Mouse (Mus musculus) kidney, embryonic 15.5 days (tissue): ENCODE data around the gene Adi1. TPM values are rescaled to one million over a fixed set of nuclear protein-coding genes. Genes with fewer than 3 reads are reported as not detected.

Source experiments
- ATAC-seq: fragments of 200-750 bp; cut with Nextera tagmentation; replicated peaks from 2 replicates; pipeline ENCODE4 v1.8.0; 2017; ENCODE audit warnings: moderate TSS enrichment; ENCODE audit not compliant: low FRiP score
- H3K27ac ChIP-seq: fragments of 300-500 bp; sonication (generic); 2 replicates; pipeline ENCODE4 v1.5.1; 2015; ENCODE audit warnings: mild to moderate bottlenecking, inconsistent platforms
- H3K27me3 ChIP-seq: fragments of 300-500 bp; sonication (generic); 2 replicates; pipeline ENCODE4 v1.6.1; 2015; ENCODE audit warnings: inconsistent platforms
- H3K36me3 ChIP-seq: fragments of 300-500 bp; sonication (generic); 2 replicates; pipeline ENCODE4 v1.6.1; 2015; ENCODE audit warnings: inconsistent platforms
- H3K4me1 ChIP-seq: fragments of 300-500 bp; sonication (generic); 2 replicates; pipeline ENCODE4 v1.6.1; 2015; ENCODE audit warnings: inconsistent platforms
- H3K4me2 ChIP-seq: fragments of 300-500 bp; sonication (generic); 2 replicates; pipeline ENCODE4 v1.6.1; 2015; ENCODE audit warnings: moderate library complexity, mild to moderate bottlenecking, inconsistent platforms
- H3K4me3 ChIP-seq: fragments of 300-500 bp; sonication (generic); replicated peaks from 2 replicates; pipeline ENCODE4 v1.5.1; 2015; ENCODE audit warnings: mild to moderate bottlenecking, inconsistent platforms
- H3K9ac ChIP-seq: fragments of 300-500 bp; sonication (generic); 2 replicates; pipeline ENCODE4 v1.6.1; 2015; ENCODE audit warnings: mild to moderate bottlenecking, inconsistent platforms
- H3K9me3 ChIP-seq: fragments of 300-500 bp; sonication (generic); replicated peaks from 2 replicates; pipeline ENCODE4 v1.6.1; 2016; ENCODE audit warnings: inconsistent platforms
- WGBS: fragments of 180-500 bp; shearing (Covaris S2); methylation state at CpG from one replicate; pipeline ENCODE4 v1.1.7; 2015; ENCODE audit warnings: mixed read lengths; 5-methylcytosine and 5-hydroxymethylcytosine counted together
- microRNA-seq: library from miRNA; unstranded; fragments of <30 nt; microRNA quantifications from one replicate; pipeline ENCODE4, GENCODE M21; 2016
- polyA plus RNA-seq: library from polyadenylated mRNA; unstranded; fragments of >200 nt; fragmentation: Nextera tagmentation; extraction: Ambion mirVana; gene quantifications from 2 replicates; pipeline ENCODE4 v1.2.1, GENCODE M21; 2015

Adi1 gene
- polyA plus RNA-seq, 1 experiment from 2014 or later, result 90.4 TPM

DNA sequence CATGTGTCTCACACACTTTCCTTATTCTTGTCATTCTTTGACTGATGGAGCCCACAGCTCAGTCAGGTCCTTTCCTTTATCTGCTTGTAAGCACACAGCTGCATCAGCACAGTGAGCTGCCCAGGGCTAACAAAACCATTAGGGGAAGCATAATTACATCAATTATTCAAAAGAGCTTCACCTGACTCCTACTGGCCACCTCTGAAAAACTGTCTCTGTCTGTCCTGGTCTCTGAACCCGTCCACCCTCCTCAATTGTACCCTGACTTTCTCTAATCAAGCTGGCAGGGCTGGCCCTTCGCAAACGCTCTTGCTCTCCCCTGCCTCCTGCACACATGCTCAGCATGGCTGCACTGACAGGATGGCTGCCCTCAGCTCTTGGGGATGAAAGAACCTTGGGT, 49.3 kb downstream of the Adi1 start:
- no peak for ATAC-seq
- no peaks in the 10 kb centered on the region for H3K27me3 ChIP-seq
- H3K4me3 ChIP-seq, result no peak overlapping the region
- no peak overlapping the region for H3K9ac ChIP-seq
- H3K9me3 ChIP-seq, result no peaks in the 10 kb centered on the region
- H3K4me1 ChIP-seq, result no peaks in the 10 kb centered on the region
- WGBS, result 78% methylated on average over 3 of the region's 3 CpGs
- H3K4me2 ChIP-seq, result no peak overlapping the region
- H3K36me3 ChIP-seq, result peaks cover 59% of the 10 kb centered on the region
- no peak overlapping the region for H3K27ac ChIP-seq

- peaks cover 50% of the 10 kb centered on the region for H3K36me3 ChIP-seq
- H3K27ac ChIP-seq, result no peak overlapping the region
- WGBS, result 89% methylated on average over 4 of the region's 4 CpGs
- no peaks in the 10 kb centered on the region for H3K4me1 ChIP-seq
- no peak overlapping the region for H3K4me2 ChIP-seq
- H3K27me3 ChIP-seq, result no peaks in the 10 kb centered on the region
- no peak overlapping the region for H3K9ac ChIP-seq
- no peaks in the 10 kb centered on the region for H3K9me3 ChIP-seq
- no peak for ATAC-seq
- H3K4me3 ChIP-seq, result no peak overlapping the region
Measured at GRCm38 (mm10) chr12:28726204-28726603, 51.2 kb downstream of the Adi1 start.

DNA sequence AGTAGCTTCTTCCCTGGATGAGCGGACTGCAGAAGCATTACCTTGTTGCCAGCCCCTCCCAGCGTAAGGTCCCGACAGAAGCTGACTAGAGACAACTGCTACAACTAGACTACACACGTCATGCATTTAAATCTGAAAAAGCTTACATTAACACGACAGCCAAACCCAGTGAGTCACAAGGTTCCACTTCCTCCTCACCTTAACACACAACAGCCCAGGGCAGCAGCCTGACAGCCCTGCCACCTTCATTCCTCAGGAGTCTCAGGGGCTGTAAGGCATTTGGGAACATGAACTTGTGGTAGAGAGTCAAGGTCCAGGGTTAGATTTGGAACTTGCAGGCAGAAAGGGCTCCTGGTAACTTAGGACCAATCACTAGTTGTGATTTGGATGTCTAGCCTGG, 52.0 kb downstream of the Adi1 start:
- ATAC-seq, result no peak
- Histone ChIP-seq H3K4me3 (no peak overlapping the region), H3K27me3 (no peaks in the 10 kb centered on the region)

More for the DNA sequence above, 52.0 kb downstream of the Adi1 start:
- H3K36me3 ChIP-seq, result peaks cover 47% of the 10 kb centered on the region
- H3K4me2 ChIP-seq, result no peak overlapping the region
- no peak overlapping the region for H3K9ac ChIP-seq
- WGBS, result 80% methylated on average over 5 of the region's 5 CpGs
- no peaks in the 10 kb centered on the region for H3K9me3 ChIP-seq
- no peaks in the 10 kb centered on the region for H3K4me1 ChIP-seq
- no peak overlapping the region for H3K27ac ChIP-seq

Small RNAs within 50 kb of the gene (microRNA-seq; reads per million reads assigned to microRNA genes)
- gene Mir6937, result not detected

Other genes starting within 250 kb of the Adi1 start
- 0.12 TPM in 1 of 2 replicates, not detected in the other for gene Dcdc2c, start 122.8 kb upstream of the Adi1 start, polyA plus RNA-seq
- gene Allc, start 92.7 kb upstream of the Adi1 start, polyA plus RNA-seq, result not detected in 2 replicates
- gene Colec11, start 51.9 kb upstream of the Adi1 start, polyA plus RNA-seq, result 3.3 and 4.8 TPM in 2 replicates
- gene Rps7, start 39.3 kb upstream of the Adi1 start, polyA plus RNA-seq, result 680 and 816 TPM in 2 replicates
- gene Rnaseh1, start 25.6 kb upstream of the Adi1 start, polyA plus RNA-seq, result 33.4 and 34.2 TPM in 2 replicates
- 38.6 and 42.5 TPM in 2 replicates for gene Trappc12, start 75.2 kb downstream of the Adi1 start, polyA plus RNA-seq
- gene Eipr1, start 76.6 kb downstream of the Adi1 start, polyA plus RNA-seq, result 33.9 and 36.6 TPM in 2 replicates